Mouse (Mus musculus): ENCODE measurements around the gene Sct.
"Not testable (repeated sequence)": the region's sequence is repeated elsewhere in the genome, so short reads cannot be mapped to it uniquely, and the experiment has no call there.

The Sct gene

DNA sequence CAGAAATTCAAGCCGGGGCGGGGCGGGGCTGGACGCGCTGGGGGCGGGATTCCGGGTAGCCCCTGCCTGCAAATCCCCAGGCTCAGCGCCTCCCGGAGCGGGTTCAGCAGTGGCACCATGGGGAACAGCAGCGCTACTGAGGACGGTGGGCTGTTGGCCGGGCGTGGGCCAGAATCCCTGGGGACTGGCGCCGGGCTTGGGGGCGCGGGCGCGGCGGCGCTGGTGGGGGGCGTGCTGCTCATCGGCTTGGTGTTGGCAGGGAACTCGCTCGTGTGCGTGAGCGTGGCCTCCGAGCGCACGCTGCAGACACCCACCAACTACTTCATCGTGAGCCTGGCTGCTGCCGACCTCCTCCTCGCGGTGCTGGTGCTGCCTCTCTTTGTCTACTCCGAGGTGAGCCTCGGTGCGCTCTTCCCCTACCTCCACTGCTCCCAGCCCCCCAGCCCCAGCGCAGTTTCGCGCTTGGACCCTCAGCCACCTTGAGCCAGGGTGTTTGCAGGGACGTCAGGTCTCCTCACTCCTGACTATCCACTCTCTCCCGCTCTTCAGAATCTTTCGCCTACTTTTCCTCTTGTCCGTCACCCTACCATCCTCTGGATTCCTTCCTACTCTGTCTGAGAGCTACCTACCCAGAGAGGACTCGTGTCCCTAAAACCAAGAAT lies 13.1 kb upstream of the Sct start, which contains the start of gene Drd4:
TSS of gene Drd4 (plus strand) at position 86 of the 662 bp plus-strand sequence.
- no peak for DNase-seq (ENCODE audit: low spot score in 2 of 2)

DNA sequence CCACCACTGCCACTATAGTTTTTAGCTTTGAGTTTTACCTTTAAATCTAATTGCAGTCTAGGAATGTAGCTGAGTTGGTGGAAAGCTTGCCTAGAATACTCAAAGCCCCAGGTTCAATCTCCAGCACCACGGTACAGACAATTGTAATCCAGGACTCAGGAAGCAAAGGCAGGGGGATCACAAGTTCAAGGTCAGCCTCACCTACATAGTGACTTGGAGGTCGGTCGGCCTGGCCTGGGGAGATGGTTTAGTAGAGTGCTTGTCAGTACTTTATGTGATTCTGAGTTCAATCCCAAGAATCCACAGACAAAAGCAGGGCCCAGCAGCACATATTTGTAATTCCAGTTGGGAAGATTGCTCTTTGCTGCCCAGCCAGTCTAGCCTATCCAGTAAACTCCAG lies 9.1 kb upstream of the Sct start:
- DNase-seq (ENCODE audit: low spot score in 2 of 2) = no peak

- no peak for DNase-seq (ENCODE audit: low spot score in 2 of 2)
Observed at GRCm38 (mm10) chr7:141282756-141283155, 3.8 kb upstream of the Sct start.

DNA sequence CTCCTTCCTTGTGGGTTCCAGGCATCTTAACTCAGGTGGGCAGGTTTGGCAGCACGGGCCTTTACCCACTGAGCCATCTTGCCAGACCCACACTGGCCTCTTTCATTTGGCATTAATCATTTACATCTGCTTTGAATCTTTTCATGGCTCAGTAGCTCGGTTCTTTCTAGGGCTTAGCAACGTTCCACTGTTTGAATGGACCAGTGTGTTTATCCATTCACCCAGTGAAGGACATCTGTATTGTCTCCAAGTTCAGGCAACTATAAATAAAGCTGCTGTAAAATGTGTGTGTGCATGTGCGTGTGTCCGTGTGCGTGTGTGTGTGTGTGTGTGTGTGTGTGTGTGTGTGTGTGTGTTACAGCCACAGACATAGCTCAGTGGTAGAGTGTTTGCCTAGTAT lies 2.5 kb upstream of the Sct start:
- no peak for DNase-seq (ENCODE audit: low spot score in 2 of 2)

DNA sequence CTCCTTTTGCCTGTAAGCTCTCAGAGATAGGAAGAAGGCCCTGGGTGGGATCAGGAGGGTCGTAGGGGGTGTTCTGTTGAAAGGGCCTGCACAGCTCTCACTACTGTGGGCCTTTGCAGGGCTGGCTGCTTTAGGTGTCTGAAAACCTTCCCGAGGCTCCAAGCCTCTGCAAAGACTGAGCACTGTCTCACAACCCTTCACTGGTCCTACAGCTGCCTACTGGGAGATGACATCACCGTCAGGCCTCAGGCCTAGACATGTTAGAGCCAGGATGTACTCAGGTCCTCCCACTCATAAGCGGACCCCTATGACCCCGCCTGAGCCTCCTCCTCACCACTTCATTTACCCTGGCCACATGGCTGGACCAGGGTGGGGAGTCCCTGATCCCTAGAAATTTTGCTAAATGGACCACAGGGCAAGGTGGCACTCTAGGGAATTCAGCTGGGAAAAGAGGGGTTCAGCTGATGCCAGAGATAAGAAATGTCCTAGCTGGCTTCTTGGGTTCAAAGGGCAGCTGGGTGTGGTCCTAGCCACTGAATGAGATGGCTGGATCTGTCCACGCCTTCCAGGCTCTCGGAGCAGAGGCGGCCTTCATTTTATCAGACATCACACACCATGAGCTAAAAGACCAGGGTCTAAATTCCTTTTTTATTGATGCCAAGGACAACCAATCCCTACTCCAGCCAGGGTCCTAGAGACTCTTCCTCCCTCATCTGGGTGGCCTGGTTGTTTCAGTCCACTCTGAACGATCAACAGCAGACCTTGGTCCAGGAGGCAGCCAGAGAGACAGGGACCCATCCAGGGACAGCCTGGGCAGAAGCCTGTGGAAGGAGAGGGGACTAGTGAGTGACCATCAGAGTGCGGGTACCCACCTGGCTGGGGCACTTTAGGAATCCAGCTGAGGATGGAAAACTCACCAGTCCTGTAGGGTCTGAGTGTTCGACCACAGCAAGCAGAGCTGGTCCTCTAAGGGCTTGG lies 943 bp downstream of the Sct start:
- DNase-seq (ENCODE audit: low spot score in 2 of 2) = no peak

- no peak for DNase-seq (ENCODE audit: low spot score in 2 of 2)
Observed at GRCm38 (mm10) chr7:141276546-141276945, 2.4 kb downstream of the Sct start, which contains the start of gene Cdhr5. Gene Cdhr5 (minus strand): TSS chr7:141276786.

DNA sequence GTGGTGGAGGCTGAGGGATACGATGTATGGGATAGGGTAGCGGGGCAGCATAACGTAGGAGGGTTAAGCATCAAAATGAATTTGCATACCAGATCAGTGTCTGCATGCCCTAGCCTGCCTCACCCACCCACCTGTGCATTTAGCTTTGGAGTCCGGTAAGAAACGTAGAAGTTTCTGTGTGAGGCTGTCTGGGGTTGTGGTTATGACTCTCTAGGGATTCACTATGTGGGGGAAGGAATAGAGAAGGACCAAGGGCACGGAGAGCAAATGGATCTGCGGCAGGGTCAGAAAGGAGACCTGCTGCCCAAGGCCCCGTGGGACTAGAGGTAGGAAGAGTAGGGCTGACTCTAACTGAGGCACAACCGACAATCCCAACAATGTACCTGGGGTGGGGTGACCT lies 3.6 kb downstream of the Sct start:
- DNase-seq (ENCODE audit: low spot score in 2 of 2) = no peak

DNA sequence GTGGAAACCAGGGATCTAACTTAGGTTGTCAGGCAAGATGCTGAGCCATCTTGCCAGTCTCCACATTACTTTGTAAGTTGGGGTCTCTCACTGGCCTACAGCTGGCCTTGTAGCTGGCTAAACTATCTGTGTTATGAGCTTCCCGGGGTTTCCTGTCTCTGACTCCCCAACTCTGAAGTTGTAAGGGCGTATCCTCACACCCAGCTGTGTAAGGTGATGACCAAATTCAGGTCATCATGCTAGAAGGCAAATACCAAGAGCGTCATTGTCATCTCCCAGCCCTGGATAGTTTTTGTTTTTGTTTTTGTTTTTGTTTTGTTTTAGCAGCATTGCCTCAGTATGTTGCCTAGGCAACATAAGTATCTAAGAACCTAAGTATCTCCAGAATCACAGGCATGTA lies 8.3 kb downstream of the Sct start:
- no peak for DNase-seq (ENCODE audit: low spot score in 2 of 2)

DNA sequence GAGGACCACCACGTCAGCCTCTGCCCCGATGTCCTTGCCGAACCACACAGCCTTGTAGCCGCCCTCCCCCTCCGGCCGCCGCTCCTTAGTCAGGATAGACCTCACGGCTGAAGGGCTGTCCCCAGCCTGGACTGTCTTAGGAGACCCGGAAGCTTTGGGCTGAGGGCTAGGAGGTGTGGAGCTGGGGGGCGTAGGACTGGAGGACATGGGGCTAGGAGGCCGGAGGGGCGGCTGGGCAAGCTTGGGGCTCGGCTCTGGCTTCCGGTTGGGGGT lies 9.7 kb downstream of the Sct start:
- no peak for DNase-seq (ENCODE audit: low spot score in 2 of 2)

- DNase-seq (ENCODE audit: low spot score in 2 of 2) = no peak
Observed at GRCm38 (mm10) chr7:141268466-141269272, 10.3 kb downstream of the Sct start.

- DNase-seq (ENCODE audit: low spot score in 2 of 2) = peak; percentile 69 to 72
Observed at GRCm38 (mm10) chr7:141265739-141266561, 13.0 kb downstream of the Sct start, which contains the start of gene Irf7. Gene Irf7 (minus strand): TSS chr7:141266481.

DNA sequence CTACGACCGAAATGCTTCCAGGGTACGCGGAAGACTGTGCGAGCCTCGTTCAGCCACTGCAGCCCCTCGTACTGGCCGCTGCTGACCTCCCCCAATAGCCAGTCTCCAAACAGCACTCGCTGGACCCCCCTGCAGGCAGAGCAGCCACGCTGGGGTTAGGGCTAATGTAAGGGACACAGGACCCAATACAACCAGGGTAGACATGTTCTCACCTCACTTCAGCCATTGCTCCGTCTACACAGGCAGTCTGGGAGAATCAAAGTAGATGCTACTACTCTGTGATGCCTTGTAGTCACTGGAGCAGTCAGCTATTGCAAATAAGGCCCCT lies 13.6 kb downstream of the Sct start:
- no peak for DNase-seq (ENCODE audit: low spot score in 2 of 2)

- no peak for DNase-seq (ENCODE audit: low spot score in 2 of 2)
Observed at GRCm38 (mm10) chr7:141264761-141265410, 14.0 kb downstream of the Sct start.

GRCm38 (mm10) chr7:141264041-141264700 lies 14.8 kb downstream of the Sct start:
- no peak for DNase-seq (ENCODE audit: low spot score in 2 of 2)

- DNase-seq (ENCODE audit: low spot score in 2 of 2) = no peak
Observed at GRCm38 (mm10) chr7:141263640-141264039, 15.3 kb downstream of the Sct start.

DNA sequence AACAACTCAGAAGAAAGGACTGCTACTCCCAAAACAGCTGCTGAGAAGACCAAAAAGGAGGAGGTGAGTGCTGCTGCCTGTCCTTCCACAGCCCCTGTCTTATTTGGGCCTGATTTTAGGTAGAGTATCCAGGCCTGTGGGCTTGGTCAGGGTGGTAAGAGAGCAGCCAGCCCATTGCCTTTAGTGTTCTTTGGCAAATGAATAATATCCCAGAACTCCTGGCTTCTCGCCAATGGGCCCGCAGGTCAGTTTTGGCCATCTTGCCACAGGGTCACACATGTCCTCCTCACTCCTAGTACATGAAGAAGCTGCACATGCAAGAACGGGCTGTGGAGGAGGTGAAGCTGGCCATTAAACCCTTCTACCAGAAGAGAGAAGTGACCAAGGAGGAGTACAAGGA lies 17.5 kb downstream of the Sct start:
- DNase-seq (ENCODE audit: low spot score in 2 of 2) = no peak

DNA sequence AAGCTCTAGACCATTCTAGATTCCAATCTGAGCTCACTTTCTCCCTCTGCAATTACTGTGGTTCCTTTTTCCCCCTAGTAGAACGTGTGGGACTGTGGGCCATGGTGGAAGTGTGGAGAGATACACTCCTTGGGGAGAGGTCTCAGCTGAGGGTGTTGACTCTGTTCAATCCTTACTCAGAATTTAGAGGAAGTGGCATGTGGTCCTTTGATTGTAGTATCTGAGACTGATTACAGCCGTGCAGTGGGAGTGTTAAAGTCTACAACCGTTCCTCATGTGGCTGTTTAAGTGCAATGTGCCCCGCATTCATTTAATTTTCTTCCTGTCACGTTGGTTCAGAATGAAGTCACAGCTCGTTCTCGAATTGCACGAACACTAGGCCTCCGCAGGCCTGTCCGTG lies 22.8 kb downstream of the Sct start:
- DNase-seq (ENCODE audit: low spot score in 2 of 2) = no peak

GRCm38 (mm10) chr7:141250486-141250885 lies 28.4 kb downstream of the Sct start:
- not testable (repeated sequence) for DNase-seq (ENCODE audit: low spot score in 2 of 2)

DNA sequence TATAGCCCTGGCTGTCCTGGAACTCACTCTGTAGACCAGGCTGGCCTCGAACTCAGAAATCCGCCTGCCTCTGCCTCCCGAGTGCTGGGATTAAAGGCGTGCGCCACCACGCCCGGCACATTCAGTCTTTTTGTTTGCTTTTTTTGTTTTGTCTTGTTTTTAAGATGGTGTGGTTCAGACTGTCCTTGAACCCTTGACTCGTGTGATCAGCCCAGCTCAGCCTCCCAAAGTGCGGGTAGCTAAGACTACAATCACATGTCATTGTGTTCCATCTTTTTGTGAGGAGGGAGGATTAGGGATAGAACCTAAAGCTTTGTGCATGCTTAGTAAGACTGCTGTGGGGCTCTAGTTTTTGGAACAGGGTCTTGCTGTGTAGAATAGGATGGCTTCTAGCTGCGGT lies 47.4 kb downstream of the Sct start:
- no peak for DNase-seq (ENCODE audit: low spot score in 2 of 2)

GRCm38 (mm10) chr7:141231111-141231510 lies 47.8 kb downstream of the Sct start:
- DNase-seq (ENCODE audit: low spot score in 2 of 2) = no peak
